Mouse (Mus musculus): ENCODE measurements at regions not wholly inside any gene's neighbourhood (a gene's known extent, or its start where the extent isn't known, plus 50 kb on each side); places are given as distances from the start of the nearest gene placed in this dataset.

DNA sequence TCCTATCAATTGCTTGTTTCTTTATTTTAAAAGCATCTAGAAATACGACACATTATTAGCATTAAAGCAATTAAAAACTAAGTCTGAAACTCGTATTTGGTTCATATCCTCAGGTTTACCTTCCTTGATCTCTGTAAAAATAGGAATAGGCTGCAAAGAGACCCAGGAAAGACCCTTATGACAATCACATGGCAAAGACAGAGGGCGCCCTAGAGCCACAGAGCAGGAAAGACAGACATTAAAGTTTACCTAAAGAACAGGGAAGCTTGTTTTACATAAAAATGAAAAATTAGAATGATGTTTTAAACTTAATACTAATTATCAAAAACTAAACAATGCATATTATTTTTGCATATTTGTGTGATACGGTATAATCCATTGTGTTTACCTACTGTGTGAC lies 153.2 kb downstream of the Usp25 start:
- no peaks in the 10 kb centered on the region for H3K4me1 ChIP-seq (ENCODE audit: control insufficient read depth, insufficient read depth, low read length)
- no peak overlapping the region for H3K4me2 ChIP-seq (ENCODE audit: low read depth)
- no peaks in the 10 kb centered on the region for H3K9me3 ChIP-seq (ENCODE audit: control insufficient read depth, low read length)
- no peak overlapping the region for H3K9ac ChIP-seq (ENCODE audit: low read length)
- WGBS, result 69% methylated on average over 4 of the region's 4 CpGs
- DNase-seq (ENCODE audit: low spot score), result no peak
- H3K4me3 ChIP-seq (ENCODE audit: low read depth, low read length), result no peak overlapping the region
- no peaks in the 10 kb centered on the region for H3K27me3 ChIP-seq (ENCODE audit: control insufficient read depth, insufficient read depth, low read length)
- no peak for ATAC-seq (ENCODE audit: insufficient read depth, low FRiP score, low TSS enrichment)
- no peak overlapping the region for H3K27ac ChIP-seq (ENCODE audit: low read depth, low read length)
- no peaks in the 10 kb centered on the region for H3K36me3 ChIP-seq (ENCODE audit: control insufficient read depth, insufficient read depth, low read length)

DNA sequence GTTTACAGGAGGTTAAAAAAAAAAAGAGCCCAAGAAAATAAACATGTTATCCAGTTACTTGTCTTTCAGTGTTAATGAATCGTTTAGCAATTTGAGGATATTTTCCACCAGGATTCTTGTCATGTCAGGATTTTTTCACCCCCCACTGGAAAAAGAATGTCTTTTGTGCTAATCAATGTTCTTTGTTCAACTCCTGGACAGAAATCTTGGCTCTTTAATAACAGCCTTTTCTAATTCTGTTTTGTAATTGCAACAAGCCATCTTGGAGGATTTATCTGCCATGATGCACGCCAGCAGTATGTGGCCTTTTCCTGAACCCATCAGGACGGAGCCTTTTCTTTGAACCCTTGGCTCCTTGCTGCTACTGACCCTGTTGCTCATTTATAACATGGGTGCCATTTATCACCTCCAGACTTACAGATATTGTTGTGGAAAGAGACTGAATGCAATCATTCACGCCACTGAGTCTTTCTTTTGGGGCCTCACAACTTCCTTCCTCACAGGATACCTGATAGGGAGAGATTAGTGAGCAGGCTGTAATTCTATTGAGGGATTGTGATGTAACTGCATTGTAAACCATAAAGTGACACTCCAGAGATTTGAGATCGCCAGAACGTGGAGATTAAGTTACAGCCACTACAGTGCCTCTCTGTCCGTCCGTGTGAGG lies 159.7 kb downstream of the Usp25 start:
- H3K27me3 ChIP-seq (ENCODE audit: control insufficient read depth, insufficient read depth, low read length), result no peaks in the 10 kb centered on the region
- H3K9ac ChIP-seq (ENCODE audit: low read length), result no peak overlapping the region
- no peak overlapping the region for H3K4me3 ChIP-seq (ENCODE audit: low read depth, low read length)
- no peaks in the 10 kb centered on the region for H3K9me3 ChIP-seq (ENCODE audit: control insufficient read depth, low read length)
- DNase-seq (ENCODE audit: low spot score) (peak; percentile 70), ATAC-seq (ENCODE audit: insufficient read depth, low FRiP score, low TSS enrichment) (peak; percentile 95)
- peak overlapping the region; percentile 67 for H3K27ac ChIP-seq (ENCODE audit: low read depth, low read length)
- no peaks in the 10 kb centered on the region for H3K36me3 ChIP-seq (ENCODE audit: control insufficient read depth, insufficient read depth, low read length)
- WGBS, result 5% methylated on average over 8 of the region's 8 CpGs
- H3K4me1 ChIP-seq (ENCODE audit: control insufficient read depth, insufficient read depth, low read length), result peaks cover 14% of the 10 kb centered on the region; the same call in 1 of the 2 replicates
- no peak overlapping the region; the same call in 1 of the 2 replicates for H3K4me2 ChIP-seq (ENCODE audit: low read depth)

DNA sequence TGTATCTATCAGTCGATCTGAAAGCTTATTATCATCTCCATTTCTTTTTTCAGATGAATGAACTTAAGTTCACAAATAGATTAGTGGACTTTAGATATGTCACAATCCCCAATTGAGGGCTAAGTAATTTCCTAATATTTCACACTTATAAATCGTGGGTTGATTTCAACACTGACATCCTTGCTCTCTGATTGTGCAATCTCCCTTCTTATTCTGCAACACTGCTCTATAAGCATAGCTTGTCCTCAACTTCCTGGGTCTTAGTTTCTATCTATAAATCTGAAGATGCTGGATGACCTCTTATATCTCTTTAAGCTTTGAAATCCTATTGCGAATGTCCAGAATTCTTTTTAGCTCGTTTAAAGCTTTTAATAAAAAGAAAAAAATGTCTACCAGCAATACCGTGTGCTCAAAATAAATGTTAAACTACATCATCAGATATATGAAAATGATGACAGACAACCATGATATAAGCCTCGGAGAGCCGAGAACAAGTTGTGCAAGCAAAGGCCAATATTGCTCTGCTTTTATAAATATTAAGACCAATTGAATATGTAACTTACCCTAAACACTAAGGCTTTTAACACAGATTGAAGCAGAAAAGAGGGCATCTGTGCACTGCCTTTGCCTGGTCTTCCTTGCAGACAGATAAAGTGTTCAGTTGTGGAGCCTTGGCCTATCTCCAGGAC lies 161.4 kb downstream of the Usp25 start:
- no peak overlapping the region for H3K4me3 ChIP-seq (ENCODE audit: low read depth, low read length)
- 83% methylated on average over 7 of the region's 7 CpGs for WGBS
- no peak for DNase-seq (ENCODE audit: low spot score)
- H3K9ac ChIP-seq (ENCODE audit: low read length), result no peak overlapping the region
- no peaks in the 10 kb centered on the region for H3K36me3 ChIP-seq (ENCODE audit: control insufficient read depth, insufficient read depth, low read length)
- H3K4me2 ChIP-seq (ENCODE audit: low read depth), result no peak overlapping the region
- no peak for ATAC-seq (ENCODE audit: insufficient read depth, low FRiP score, low TSS enrichment)
- peaks cover 14% of the 10 kb centered on the region; the same call in 1 of the 2 replicates for H3K4me1 ChIP-seq (ENCODE audit: control insufficient read depth, insufficient read depth, low read length)
- no peaks in the 10 kb centered on the region for H3K9me3 ChIP-seq (ENCODE audit: control insufficient read depth, low read length)
- no peaks in the 10 kb centered on the region for H3K27me3 ChIP-seq (ENCODE audit: control insufficient read depth, insufficient read depth, low read length)
- H3K27ac ChIP-seq (ENCODE audit: low read depth, low read length), result no peak overlapping the region

DNA sequence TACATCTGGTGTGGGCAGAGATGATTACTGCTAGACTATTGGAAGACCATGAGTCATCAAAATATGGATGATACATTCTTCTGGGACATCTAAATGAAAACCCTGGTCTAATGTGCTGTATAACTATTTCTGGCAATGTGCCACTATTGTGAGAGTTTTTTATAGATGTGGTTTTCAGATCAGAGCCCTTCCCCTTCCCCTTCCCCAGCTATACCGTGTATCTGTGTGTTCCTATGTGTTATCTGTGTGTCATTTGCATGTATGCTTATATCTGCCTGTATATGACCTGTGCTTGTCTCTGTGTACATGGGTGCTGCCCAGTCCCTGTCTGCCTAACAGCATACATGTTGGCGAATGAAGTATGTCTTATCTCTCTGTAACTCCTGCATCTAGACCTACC lies 167.5 kb downstream of the Usp25 start:
- WGBS, result 82% methylated on average over 2 of the region's 2 CpGs
- ATAC-seq (ENCODE audit: insufficient read depth, low FRiP score, low TSS enrichment), result no peak
- no peak overlapping the region for H3K4me3 ChIP-seq (ENCODE audit: low read depth, low read length)
- H3K36me3 ChIP-seq (ENCODE audit: control insufficient read depth, insufficient read depth, low read length), result no peaks in the 10 kb centered on the region
- H3K9me3 ChIP-seq (ENCODE audit: control insufficient read depth, low read length), result no peaks in the 10 kb centered on the region
- no peak for DNase-seq (ENCODE audit: low spot score)
- H3K9ac ChIP-seq (ENCODE audit: low read length), result no peak overlapping the region
- no peaks in the 10 kb centered on the region for H3K27me3 ChIP-seq (ENCODE audit: control insufficient read depth, insufficient read depth, low read length)
- no peak overlapping the region for H3K4me2 ChIP-seq (ENCODE audit: low read depth)
- H3K4me1 ChIP-seq (ENCODE audit: control insufficient read depth, insufficient read depth, low read length), result no peaks in the 10 kb centered on the region
- no peak overlapping the region for H3K27ac ChIP-seq (ENCODE audit: low read depth, low read length)
